Mouse (Mus musculus) ES-E14 (cell line): ENCODE measurements around the gene Abcb11.

Experiments used
- HCFC1 ChIP-seq: IDR thresholded peaks from 2 replicates; pipeline ENCODE4 v1.6.1; 2012; ENCODE audit warnings: low read length, inconsistent platforms, borderline replicate concordance; ENCODE audit not compliant: insufficient read depth
- MAFK ChIP-seq: IDR thresholded peaks from 2 replicates; pipeline ENCODE4 v1.6.1; 2014; ENCODE audit warnings: mild to moderate bottlenecking, low read depth, low read length, inconsistent platforms; ENCODE audit not compliant: insufficient read depth

DNA sequence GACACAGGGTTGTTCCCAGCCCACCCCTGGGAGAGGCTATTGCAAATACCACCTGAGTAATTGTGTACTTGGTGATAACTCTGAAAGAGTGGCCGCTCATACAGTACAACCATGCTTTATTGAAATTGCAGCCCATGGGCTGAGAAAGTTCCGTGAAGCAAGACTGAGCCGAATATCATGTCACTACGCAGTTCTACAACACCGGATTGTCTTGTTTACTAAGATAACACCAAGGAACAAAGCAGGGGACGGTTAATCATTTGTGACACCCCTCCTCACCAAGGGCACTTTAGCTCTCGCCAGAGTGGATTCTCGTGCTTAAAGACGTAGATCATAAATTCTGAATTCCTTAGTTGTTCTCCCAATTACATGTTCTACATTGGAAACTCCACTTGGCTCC is 103.1 kb downstream of the Abcb11 start:
- TF ChIP-seq MAFK (no peak), HCFC1 (no peak)
